Mouse (Mus musculus): ENCODE measurements around the gene Scaf1. TPM values are rescaled to one million over a fixed set of nuclear protein-coding genes. Genes with fewer than 3 reads are reported as not detected.
"Not testable (repeated sequence)": the region's sequence is repeated elsewhere in the genome, so short reads cannot be mapped to it uniquely, and the experiment has no call there.

The Scaf1 gene
- total RNA-seq, 2 experiments from 2014 or later, result 159 to 163 TPM

GRCm38 (mm10) chr7:45046853-45047350 is 30.7 kb upstream of the Scaf1 start:
- no peak for DNase-seq (ENCODE audit: low spot score in 2 of 2)

- no peak for DNase-seq (ENCODE audit: low spot score in 2 of 2)
These were observed 29.6 kb upstream of the Scaf1 start for GRCm38 (mm10) chr7:45045741-45046140.

GRCm38 (mm10) chr7:45043307-45043706 is 27.1 kb upstream of the Scaf1 start:
- DNase-seq (ENCODE audit: low spot score in 2 of 2), result no peak

- DNase-seq (ENCODE audit: low spot score in 2 of 2), result no peak
These were observed 24.7 kb upstream of the Scaf1 start for GRCm38 (mm10) chr7:45040851-45041250.

- no peak for DNase-seq (ENCODE audit: low spot score in 2 of 2)
These were observed 22.2 kb upstream of the Scaf1 start for GRCm38 (mm10) chr7:45038411-45038810.

GRCm38 (mm10) chr7:45037720-45038361 is 21.7 kb upstream of the Scaf1 start:
- no peak for DNase-seq (ENCODE audit: low spot score in 2 of 2)

- DNase-seq (ENCODE audit: low spot score in 2 of 2), result no peak
These were observed 20.5 kb upstream of the Scaf1 start for GRCm38 (mm10) chr7:45036702-45037101.

GRCm38 (mm10) chr7:45035631-45036030 is 19.5 kb upstream of the Scaf1 start:
- no peak for DNase-seq (ENCODE audit: low spot score in 2 of 2)

- DNase-seq (ENCODE audit: low spot score in 2 of 2), result no peak
These were observed 17.7 kb upstream of the Scaf1 start for GRCm38 (mm10) chr7:45033722-45034359.

GRCm38 (mm10) chr7:45030857-45031256 is 14.7 kb upstream of the Scaf1 start:
- no peak for DNase-seq (ENCODE audit: low spot score in 2 of 2)

GRCm38 (mm10) chr7:45029995-45030394 is 13.8 kb upstream of the Scaf1 start:
- no peak for DNase-seq (ENCODE audit: low spot score in 2 of 2)

GRCm38 (mm10) chr7:45028351-45028750 is 12.2 kb upstream of the Scaf1 start:
- DNase-seq (ENCODE audit: low spot score in 2 of 2), result no peak

- DNase-seq (ENCODE audit: low spot score in 2 of 2), result no peak
These were observed 11.6 kb upstream of the Scaf1 start for GRCm38 (mm10) chr7:45027761-45028160.

- DNase-seq (ENCODE audit: low spot score in 2 of 2), result no peak
These were observed 10.1 kb upstream of the Scaf1 start for GRCm38 (mm10) chr7:45026256-45026655.

- DNase-seq (ENCODE audit: low spot score in 2 of 2), result no peak
These were observed 9.5 kb upstream of the Scaf1 start for GRCm38 (mm10) chr7:45025601-45026220.

- no peak for DNase-seq (ENCODE audit: low spot score in 2 of 2)
These were observed 8.4 kb upstream of the Scaf1 start for GRCm38 (mm10) chr7:45024281-45025248.

- not testable (repeated sequence) for DNase-seq (ENCODE audit: low spot score in 2 of 2)
These were observed 7.5 kb upstream of the Scaf1 start for GRCm38 (mm10) chr7:45023711-45024110.

- DNase-seq (ENCODE audit: low spot score in 2 of 2), result no peak
These were observed 4.1 kb upstream of the Scaf1 start for GRCm38 (mm10) chr7:45020225-45020624.

- DNase-seq (ENCODE audit: low spot score in 2 of 2), result peak in 1 of 2 experiments; percentile 20
These were observed 2.9 kb upstream of the Scaf1 start for GRCm38 (mm10) chr7:45019031-45019571.

GRCm38 (mm10) chr7:45017242-45018061 is 1.3 kb upstream of the Scaf1 start, which contains the start of gene Rras:
Rras (plus strand) TSS chr7:45017961.
- DNase-seq (ENCODE audit: low spot score in 2 of 2), result peak; percentile 71 to 80
